Mouse (Mus musculus) cerebellum, adult 11-12 months (tissue): ENCODE measurements around the gene Mdm2.

ENCODE experiments used
- DNase-seq: peaks from one replicate; pipeline ENCODE4 v3.0.0; 2022

The Mdm2 gene

DNA sequence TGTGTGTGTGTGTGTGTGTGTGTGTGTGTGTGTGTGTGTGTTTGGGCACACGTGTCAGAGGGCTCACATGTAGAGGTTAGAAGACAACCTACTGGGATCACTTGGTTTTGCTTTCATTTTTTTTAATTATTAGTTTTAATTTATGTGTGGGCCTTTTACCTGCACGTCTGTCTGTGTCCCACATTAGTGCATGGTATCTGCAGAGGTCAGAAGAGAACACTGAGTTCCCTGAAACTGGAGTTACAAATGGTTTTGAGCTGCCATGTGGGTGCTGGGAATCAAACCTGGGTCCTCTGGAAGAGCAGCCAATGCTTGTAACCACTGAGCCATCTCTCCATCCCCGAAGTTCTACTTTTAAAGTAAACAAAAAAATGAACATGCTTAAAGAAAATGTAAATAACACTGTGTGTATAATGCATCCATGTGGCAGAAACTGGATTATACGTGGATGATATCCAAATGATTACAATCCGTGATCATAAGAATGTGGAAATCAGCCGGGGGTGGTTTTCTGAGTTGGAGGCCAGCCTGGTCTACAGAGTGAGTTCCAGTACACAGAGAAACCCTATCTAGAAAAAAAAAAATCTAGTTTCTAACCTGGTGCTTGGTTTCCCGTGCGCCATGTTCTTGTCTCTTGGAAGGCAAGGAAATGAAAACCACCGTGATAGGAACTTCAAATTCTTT lies 43.5 kb downstream of the Mdm2 start:
- DNase-seq: no peak

GRCm38 (mm10) chr10:117666361-117666760 lies 44.2 kb downstream of the Mdm2 start:
- no peak for DNase-seq

- DNase-seq: no peak
Observed at GRCm38 (mm10) chr10:117665376-117666275, 44.9 kb downstream of the Mdm2 start.

DNA sequence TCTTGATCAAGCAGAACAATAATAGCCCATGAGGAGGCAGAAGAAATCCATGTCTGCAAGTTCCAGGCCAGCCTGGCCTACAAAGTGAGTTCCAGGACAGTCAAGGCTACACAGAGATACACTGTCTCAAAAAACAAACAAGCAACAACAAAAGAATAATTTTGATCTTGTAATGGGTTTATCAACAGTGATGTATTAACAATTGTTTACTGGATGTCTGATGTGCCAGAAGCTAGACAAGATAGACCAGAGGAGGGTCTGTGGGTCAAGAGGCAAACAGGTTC lies 45.7 kb downstream of the Mdm2 start:
- no peak for DNase-seq

- DNase-seq: no peak
Observed at GRCm38 (mm10) chr10:117664208-117664925, 46.2 kb downstream of the Mdm2 start.

- no peak for DNase-seq
Observed at GRCm38 (mm10) chr10:117663865-117664200, 46.7 kb downstream of the Mdm2 start.

DNA sequence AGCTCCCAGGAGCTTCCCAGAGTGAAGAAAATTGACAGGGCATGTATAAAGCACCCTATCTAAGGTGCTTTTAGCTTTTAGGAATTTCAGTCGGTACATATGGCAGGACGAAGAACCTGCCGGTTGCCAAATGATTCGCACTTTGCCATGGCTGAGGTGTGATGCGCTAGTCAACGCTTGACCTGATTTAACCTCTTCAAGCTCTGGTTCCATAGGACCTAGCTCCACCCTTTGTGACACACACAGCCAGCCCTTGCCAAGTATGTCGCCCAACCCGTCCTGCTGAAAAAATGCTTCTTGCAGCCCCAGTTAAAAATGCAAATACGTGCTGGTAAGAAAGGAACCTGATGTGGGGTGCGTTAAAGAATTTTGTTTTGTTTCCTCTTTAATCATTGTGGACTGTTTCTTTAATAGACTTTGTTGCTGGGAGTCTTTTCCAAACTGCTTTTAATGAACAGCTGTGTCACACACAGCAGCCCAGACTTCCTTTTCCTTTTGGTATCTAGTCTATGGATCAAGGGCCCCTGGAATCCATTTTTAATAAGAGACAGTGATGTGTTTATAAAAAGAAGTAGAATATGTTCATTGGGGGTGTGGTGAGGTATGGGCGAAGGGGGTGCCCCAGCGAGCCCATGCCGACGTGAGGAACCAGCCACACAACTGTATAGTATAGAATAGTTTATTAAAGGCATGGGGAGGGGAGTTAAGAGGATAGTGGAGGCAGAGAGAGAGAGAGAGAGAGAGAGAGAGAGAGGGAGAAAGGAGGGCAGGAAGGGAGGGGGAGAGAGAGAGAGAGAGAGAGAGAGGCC lies 47.3 kb downstream of the Mdm2 start:
- DNase-seq: no peak

- no peak for DNase-seq
Observed at GRCm38 (mm10) chr10:117662316-117663055, 48.1 kb downstream of the Mdm2 start.

GRCm38 (mm10) chr10:117659819-117660218 lies 50.7 kb downstream of the Mdm2 start:
- DNase-seq: no peak

GRCm38 (mm10) chr10:117659430-117659813 lies 51.1 kb downstream of the Mdm2 start:
- DNase-seq: no peak

DNA sequence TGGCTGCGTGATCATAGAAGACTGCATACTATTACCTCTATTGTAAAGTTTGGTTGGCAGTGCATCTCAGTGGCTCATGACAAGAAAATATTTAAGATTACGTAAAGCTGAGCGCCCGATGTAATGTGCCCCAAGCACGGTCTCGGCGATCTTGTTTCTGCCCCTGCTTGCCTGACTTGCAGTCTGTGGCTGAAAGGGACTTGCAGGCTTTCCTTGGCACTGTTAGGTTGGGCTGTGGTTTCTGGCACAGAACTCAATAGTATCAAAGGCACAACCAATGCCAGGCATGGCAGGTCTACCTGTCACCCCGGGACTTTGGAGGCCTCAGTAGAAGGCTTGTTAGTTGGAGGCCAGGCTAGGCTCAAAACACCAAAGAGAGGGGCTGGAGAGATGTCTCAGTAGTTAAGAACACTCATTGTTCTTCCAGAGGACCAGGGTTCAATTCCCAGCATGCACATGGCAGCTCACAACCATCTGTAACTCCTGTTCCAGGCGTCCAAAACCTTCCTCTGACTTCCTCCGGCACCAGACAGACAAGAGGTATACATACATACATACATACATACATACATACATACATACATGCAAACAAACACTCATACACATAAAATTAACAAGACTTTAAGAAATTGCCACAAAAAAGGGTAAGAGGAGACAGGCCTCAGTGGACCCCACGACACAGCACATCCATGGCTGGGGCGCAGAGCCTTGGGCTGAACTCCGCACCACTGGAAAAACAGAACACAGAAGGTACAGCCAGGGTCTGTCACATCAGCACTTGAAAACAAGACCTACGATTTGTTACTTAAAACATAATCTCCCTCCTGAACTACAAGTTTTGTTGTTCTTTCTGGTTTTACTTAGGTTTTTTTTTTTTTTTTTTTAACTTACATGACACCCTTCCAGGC lies 51.8 kb downstream of the Mdm2 start:
- no peak for DNase-seq

- DNase-seq: no peak
Observed at GRCm38 (mm10) chr10:117657659-117658306, 52.8 kb downstream of the Mdm2 start.

- DNase-seq: no peak
Observed at GRCm38 (mm10) chr10:117656985-117657658, 53.4 kb downstream of the Mdm2 start.

GRCm38 (mm10) chr10:117656662-117656962 lies 53.9 kb downstream of the Mdm2 start:
- no peak for DNase-seq

- no peak for DNase-seq
Observed at GRCm38 (mm10) chr10:117655908-117656661, 54.5 kb downstream of the Mdm2 start.

DNA sequence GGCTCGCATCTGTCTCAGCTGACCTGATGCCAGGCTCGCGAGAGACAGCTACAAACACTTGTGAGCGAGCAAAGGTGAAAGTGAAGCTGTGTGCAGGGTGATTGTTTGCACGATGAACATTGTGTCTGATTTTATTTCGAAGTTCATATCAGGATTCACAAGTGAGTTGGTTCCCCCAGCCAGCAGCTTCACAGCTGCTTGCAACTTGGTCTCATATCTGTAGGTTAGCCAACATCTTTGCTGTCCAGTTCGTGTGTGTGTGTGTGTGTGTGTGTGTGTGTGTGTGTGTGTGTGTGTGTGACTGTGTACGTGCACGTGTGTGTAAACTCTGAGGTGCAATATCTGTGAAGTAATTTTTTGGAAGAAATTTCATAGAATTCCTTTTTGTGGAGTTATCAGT lies 55.1 kb downstream of the Mdm2 start:
- DNase-seq: no peak

GRCm38 (mm10) chr10:117654576-117655123 lies 55.9 kb downstream of the Mdm2 start:
- DNase-seq: no peak

DNA sequence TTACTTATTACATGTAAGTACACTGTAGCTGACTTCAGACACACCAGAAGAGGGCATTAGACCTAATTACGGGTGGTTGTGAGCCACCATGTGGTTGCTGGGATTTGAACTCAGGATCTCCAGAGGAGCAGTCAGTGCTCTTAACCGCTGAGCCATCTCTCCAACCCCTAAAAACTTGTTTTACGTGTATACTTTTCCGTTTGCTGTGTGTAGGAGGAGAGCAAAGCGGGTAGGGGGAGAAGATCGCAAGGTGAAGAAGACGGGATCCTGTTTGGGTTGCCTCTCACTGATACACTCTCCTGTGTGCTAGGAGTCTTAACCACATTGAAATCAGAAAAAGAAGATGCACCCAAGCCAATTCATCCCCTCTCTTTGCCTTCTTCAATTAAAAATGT lies 56.8 kb downstream of the Mdm2 start:
- DNase-seq: no peak
